Mouse (Mus musculus) ovary, postnatal 10 days (tissue): Measurements from ENCODE around the gene Ptdss2.

ENCODE experiments used
- DNase-seq: peaks from one replicate; pipeline ENCODE4 v3.0.0; 2022; ENCODE audit warnings: low spot score

Ptdss2 gene

GRCm38 (mm10) chr7:141122245-141122644 lies at the start of gene Ptdss2:
Ptdss2 (plus strand) TSS chr7:141122382.
- DNase-seq: no peak

- DNase-seq: no peak
Measured at GRCm38 (mm10) chr7:141073782-141074181, 48.4 kb upstream of the Ptdss2 start.

GRCm38 (mm10) chr7:141077841-141078240 lies 44.3 kb upstream of the Ptdss2 start, which contains the start of gene Pkp3:
Pkp3 (plus strand) TSS chr7:141078218.
- no peak for DNase-seq

- no peak for DNase-seq
Measured at GRCm38 (mm10) chr7:141078876-141079275, 43.3 kb upstream of the Ptdss2 start.

GRCm38 (mm10) chr7:141079481-141080449 lies 42.4 kb upstream of the Ptdss2 start:
- DNase-seq: no peak

GRCm38 (mm10) chr7:141087894-141088293 lies 34.3 kb upstream of the Ptdss2 start:
- no peak for DNase-seq

GRCm38 (mm10) chr7:141088473-141088872 lies 33.7 kb upstream of the Ptdss2 start:
- no peak for DNase-seq

GRCm38 (mm10) chr7:141090228-141090627 lies 32.0 kb upstream of the Ptdss2 start:
- DNase-seq: no peak

- no peak for DNase-seq
Measured at GRCm38 (mm10) chr7:141092051-141092735, 30.0 kb upstream of the Ptdss2 start.

GRCm38 (mm10) chr7:141093950-141094349 lies 28.2 kb upstream of the Ptdss2 start:
- DNase-seq: no peak

- DNase-seq: no peak
Measured at GRCm38 (mm10) chr7:141094487-141095205, 27.5 kb upstream of the Ptdss2 start.

- no peak for DNase-seq
Measured at GRCm38 (mm10) chr7:141096021-141096420, 26.2 kb upstream of the Ptdss2 start.

- no peak for DNase-seq
Measured at GRCm38 (mm10) chr7:141096649-141097056, 25.5 kb upstream of the Ptdss2 start.

- no peak for DNase-seq
Measured at GRCm38 (mm10) chr7:141097177-141097576, 25.0 kb upstream of the Ptdss2 start.

- DNase-seq: no peak
Measured at GRCm38 (mm10) chr7:141099911-141100691, 22.1 kb upstream of the Ptdss2 start, which contains the start of gene Sigirr. Sigirr (minus strand) TSS chr7:141100572.

GRCm38 (mm10) chr7:141103161-141103560 lies 19.0 kb upstream of the Ptdss2 start:
- no peak for DNase-seq

- DNase-seq: no peak
Measured at GRCm38 (mm10) chr7:141115874-141116273, 6.3 kb upstream of the Ptdss2 start.

- no peak for DNase-seq
Measured at GRCm38 (mm10) chr7:141117636-141118035, 4.5 kb upstream of the Ptdss2 start, which contains the start of gene Ano9. Ano9 (minus strand) TSS chr7:141117806.

- no peak for DNase-seq
Measured at GRCm38 (mm10) chr7:141119487-141119886, 2.7 kb upstream of the Ptdss2 start.

GRCm38 (mm10) chr7:141120605-141121004 lies 1.6 kb upstream of the Ptdss2 start:
- no peak for DNase-seq

GRCm38 (mm10) chr7:141121051-141121531 lies 1.1 kb upstream of the Ptdss2 start:
- DNase-seq: no peak
